In genomic region chr17:56165671-56166070, GRCm38 (mm10) we compare ENCODE assay signal across 19 mouse cellular contexts. TPM values are rescaled to one million over a fixed set of nuclear protein-coding genes. Genes with fewer than 3 reads are reported as not detected.
DNase-seq lines count a peak whose midpoint lies in the region; ATAC-seq and TF ChIP-seq lines count a peak whose summit lies in the region.
"Had no signal": no experiment of that assay in that cellular context is flagged by ENCODE, and none has a peak within 500 bp of the region (broad histone marks: within the 10 kb centered on the region; RNA-seq: fewer than 3 reads in every experiment).

No protein-coding gene starts in this region.

- TF ChIP-seq CTCF in kidney, adult 2 months (conservative IDR thresholded peaks at IDR 0.05; ENCODE audit: insufficient read depth, insufficient read length, low read depth, low read length): no peak
- TF ChIP-seq CTCF in gastrocnemius, adult 2 months (IDR thresholded peaks at IDR 0.05): no peak

- intact Hi-C loops in gastrocnemius, adult 2 months (cut with DNase I): no loop called here

- no peak overlapping the region for H3K9ac ChIP-seq in kidney, embryonic 15.5 days
- H3K9ac ChIP-seq in neural tube, embryonic 11.5 days (ENCODE audit: low read length): no peak overlapping the region
- no peak overlapping the region for H3K9ac ChIP-seq in midbrain, embryonic 14.5 days (replicated peaks; ENCODE audit: low read length)
- H3K9ac ChIP-seq: embryonic facial prominence, embryonic 12.5 days; limb, embryonic 15.5 days had no signal

- H3K27me3 ChIP-seq in kidney, embryonic 15.5 days: 0 out of 2 replicates have a peak, but pooled peaks cover 8% of the 10 kb centered on the region
- H3K27me3 ChIP-seq in kidney, adult 2 months (replicated peaks; ENCODE audit: control insufficient read depth, insufficient read depth, low read length): no peaks in the 10 kb centered on the region
- no peaks in the 10 kb centered on the region for H3K27me3 ChIP-seq in neural tube, embryonic 11.5 days (ENCODE audit: control insufficient read depth, insufficient read depth, low read length)
- H3K27me3 ChIP-seq in midbrain, embryonic 14.5 days (ENCODE audit: control insufficient read depth, insufficient read depth, low read length): no peaks in the 10 kb centered on the region; the same call in 1 of the 2 replicates

- H3K4me3 ChIP-seq in kidney, embryonic 15.5 days (replicated peaks): no peak overlapping the region
- H3K4me3 ChIP-seq in kidney, adult 2 months (ENCODE audit: insufficient read depth, low read depth, low read length): no peak overlapping the region
- H3K4me3 ChIP-seq in neural tube, embryonic 11.5 days (ENCODE audit: low read depth, low read length): no peak overlapping the region
- H3K4me3 ChIP-seq in midbrain, embryonic 14.5 days (replicated peaks; ENCODE audit: low read depth, low read length): no peak overlapping the region
- H3K4me3 ChIP-seq in gastrocnemius, adult 2 months: no peak overlapping the region
- H3K4me3 ChIP-seq: embryonic facial prominence, embryonic 12.5 days; limb, embryonic 15.5 days; myocyte had no signal

- 46% methylated on average over 11 of the region's 11 CpGs for WGBS in kidney, embryonic 15.5 days
- WGBS in kidney, adult 2 months: 56% methylated on average over 11 of the region's 11 CpGs
- 45% methylated on average over 11 of the region's 11 CpGs for WGBS in neural tube, embryonic 11.5 days
- 36% methylated on average over 11 of the region's 11 CpGs for WGBS in midbrain, embryonic 14.5 days

- no peak for DNase-seq in kidney, adult 2 months
- peak; percentile 44 for DNase-seq in neural tube, embryonic 11.5 days (ENCODE audit: low spot score)
- DNase-seq in neural tube, embryonic 10.5 days (ENCODE audit: extremely low spot score, low spot score): no peak
- peak; percentile 61 for DNase-seq in midbrain, embryonic 14.5 days
- peak; percentile 66 for DNase-seq in retina, postnatal 1 day
- no peak for DNase-seq in gastrocnemius, adult 2 months
- DNase-seq in adipocyte (ENCODE audit: low spot score): no peak
- DNase-seq: adrenal gland, postnatal 10 days; cerebellum, adult 2 months; gastrocnemius, postnatal 25 days; lung, adult 2 months; thymus, postnatal 14 days had no signal

- no peak for TF ChIP-seq POLR2A in kidney, adult 2 months (IDR thresholded peaks at IDR 0.05; ENCODE audit: low read depth, low read length)

- H3K9me3 ChIP-seq in kidney, embryonic 15.5 days (replicated peaks): no peaks in the 10 kb centered on the region
- H3K9me3 ChIP-seq in neural tube, embryonic 11.5 days (ENCODE audit: control insufficient read depth, low read length): no peaks in the 10 kb centered on the region
- H3K9me3 ChIP-seq in midbrain, embryonic 14.5 days (ENCODE audit: control insufficient read depth, low read length): no peaks in the 10 kb centered on the region
- H3K9me3 ChIP-seq: embryonic facial prominence, embryonic 12.5 days; limb, embryonic 15.5 days had no signal

- no peak for ATAC-seq in kidney, embryonic 15.5 days (replicated peaks; ENCODE audit: low FRiP score)
- ATAC-seq in neural tube, embryonic 11.5 days (ENCODE audit: insufficient read depth, low FRiP score, low TSS enrichment): no peak
- ATAC-seq in midbrain, embryonic 14.5 days (ENCODE audit: low FRiP score, low TSS enrichment): no peak; the same call in 1 of the 2 replicates
- ATAC-seq: inflammation-experienced regulatory T-cells, adult 6 months had no signal

- no peaks in the 10 kb centered on the region for H3K36me3 ChIP-seq in kidney, embryonic 15.5 days
- no peaks in the 10 kb centered on the region for H3K36me3 ChIP-seq in kidney, adult 2 months (ENCODE audit: control insufficient read depth, insufficient read depth, low read length)
- H3K36me3 ChIP-seq in neural tube, embryonic 11.5 days (ENCODE audit: control insufficient read depth, insufficient read depth, low read length): no peaks in the 10 kb centered on the region
- H3K36me3 ChIP-seq in midbrain, embryonic 14.5 days (ENCODE audit: control insufficient read depth, insufficient read depth, low read length): no peaks in the 10 kb centered on the region
- H3K36me3 ChIP-seq: embryonic facial prominence, embryonic 12.5 days; limb, embryonic 15.5 days had no signal

- no peak overlapping the region for H3K27ac ChIP-seq in kidney, embryonic 15.5 days
- H3K27ac ChIP-seq in kidney, adult 2 months (ENCODE audit: insufficient read depth, low read depth, low read length): no peak overlapping the region
- peak overlapping the region; percentile 44; the same call in 1 of the 2 replicates for H3K27ac ChIP-seq in neural tube, embryonic 11.5 days (ENCODE audit: low read depth, low read length)
- peak overlapping the region; percentile 26; the same call in 1 of the 2 replicates for H3K27ac ChIP-seq in midbrain, embryonic 14.5 days (replicated peaks; ENCODE audit: low read depth, low read length)
- no peak overlapping the region for H3K27ac ChIP-seq in gastrocnemius, adult 2 months
- H3K27ac ChIP-seq: embryonic facial prominence, embryonic 12.5 days; limb, embryonic 15.5 days; macrophage; stomach, postnatal 0 days had no signal

- H3K4me2 ChIP-seq in kidney, embryonic 15.5 days: 0 out of 2 replicates have a peak overlapping the region, but pooled peaks have one; percentile 12
- H3K4me2 ChIP-seq in neural tube, embryonic 11.5 days (ENCODE audit: low read depth): no peak overlapping the region
- H3K4me2 ChIP-seq in midbrain, embryonic 14.5 days (ENCODE audit: low read length): no peak overlapping the region
- H3K4me2 ChIP-seq: embryonic facial prominence, embryonic 12.5 days; limb, embryonic 15.5 days had no signal

- H3K4me1 ChIP-seq in kidney, embryonic 15.5 days: peaks cover 35% of the 10 kb centered on the region
- H3K4me1 ChIP-seq in kidney, adult 2 months (ENCODE audit: control insufficient read depth, insufficient read depth, low read length): no peaks in the 10 kb centered on the region
- peaks cover 14% of the 10 kb centered on the region for H3K4me1 ChIP-seq in neural tube, embryonic 11.5 days (ENCODE audit: control insufficient read depth, insufficient read depth, low read length)
- H3K4me1 ChIP-seq in midbrain, embryonic 14.5 days (ENCODE audit: control insufficient read depth, insufficient read depth, low read length): peaks cover 6% of the 10 kb centered on the region

RNA-seq across cellular contexts. Expression of gene Tnfaip8l1, which starts 3.4 kb away (rescaled TPM):
- 11.6 and 11.9 TPM in 2 replicates for polyA plus RNA-seq in kidney, embryonic 15.5 days (2015; fragmentation: Nextera tagmentation; extraction: Ambion mirVana)
- polyA plus RNA-seq in kidney, adult 2 months (2012; rRNA removed): 1.7 and 2.7 TPM in 2 replicates
- 10.2 and 11.0 TPM in 2 replicates for polyA plus RNA-seq in neural tube, embryonic 11.5 days (2014; fragmentation: Nextera tagmentation; extraction: Ambion mirVana)
- polyA plus RNA-seq in midbrain, embryonic 14.5 days (2014; fragmentation: Nextera tagmentation; extraction: Ambion mirVana): 8.5 and 10.5 TPM in 2 replicates
- under 1 TPM; 0.25 to 0.43 TPM for total RNA-seq in gastrocnemius, adult 2 months (2021)

RNA-seq across cellular contexts. Expression of gene Mydgf, which starts 18.0 kb away (rescaled TPM):
- 90.7 and 96.4 TPM in 2 replicates for polyA plus RNA-seq in kidney, embryonic 15.5 days (2015; fragmentation: Nextera tagmentation; extraction: Ambion mirVana)
- 60.6 and 71.7 TPM in 2 replicates for polyA plus RNA-seq in kidney, adult 2 months (2012; rRNA removed)
- polyA plus RNA-seq in neural tube, embryonic 11.5 days (2014; fragmentation: Nextera tagmentation; extraction: Ambion mirVana): 67.7 and 71.2 TPM in 2 replicates
- polyA plus RNA-seq in midbrain, embryonic 14.5 days (2014; fragmentation: Nextera tagmentation; extraction: Ambion mirVana): 55.1 and 57.5 TPM in 2 replicates
- 10 to 100 TPM; 17.0 to 17.7 TPM for total RNA-seq in gastrocnemius, adult 2 months (2021)

RNA-seq across cellular contexts. Expression of gene Sema6b, which starts 25.5 kb away (rescaled TPM):
- 1.5 TPM in 2 replicates for polyA plus RNA-seq in kidney, embryonic 15.5 days (2015; fragmentation: Nextera tagmentation; extraction: Ambion mirVana)
- polyA plus RNA-seq in kidney, adult 2 months (2012; rRNA removed): 3.8 and 4.1 TPM in 2 replicates
- polyA plus RNA-seq in neural tube, embryonic 11.5 days (2014; fragmentation: Nextera tagmentation; extraction: Ambion mirVana): 3.9 and 4.3 TPM in 2 replicates
- polyA plus RNA-seq in midbrain, embryonic 14.5 days (2014; fragmentation: Nextera tagmentation; extraction: Ambion mirVana): 16.4 and 18.2 TPM in 2 replicates
- 1 to 10 TPM; 1.9 to 3.2 TPM for total RNA-seq in gastrocnemius, adult 2 months (2021)

RNA-seq across cellular contexts. Expression of gene Lrg1, which starts 43.9 kb away (rescaled TPM):
- polyA plus RNA-seq in kidney, embryonic 15.5 days (2015; fragmentation: Nextera tagmentation; extraction: Ambion mirVana): 0.39 and 0.53 TPM in 2 replicates
- 9.9 and 16.1 TPM in 2 replicates for polyA plus RNA-seq in kidney, adult 2 months (2012; rRNA removed)
- not detected in 2 replicates for polyA plus RNA-seq in neural tube, embryonic 11.5 days (2014; fragmentation: Nextera tagmentation; extraction: Ambion mirVana)
- polyA plus RNA-seq in midbrain, embryonic 14.5 days (2014; fragmentation: Nextera tagmentation; extraction: Ambion mirVana): 0.15 and 0.34 TPM in 2 replicates
- 10 to 100 TPM; 13.2 to 25.5 TPM for total RNA-seq in gastrocnemius, adult 2 months (2021)
- polyA plus RNA-seq: inflammation-experienced regulatory T-cells, adult 6 months had no signal

RNA-seq across cellular contexts. Expression of gene Plin5, which starts 48.3 kb away (rescaled TPM):
- polyA plus RNA-seq in kidney, embryonic 15.5 days (2015; fragmentation: Nextera tagmentation; extraction: Ambion mirVana): 1.5 and 1.9 TPM in 2 replicates
- 8.4 and 10.1 TPM in 2 replicates for polyA plus RNA-seq in kidney, adult 2 months (2012; rRNA removed)
- 0.16 and 0.23 TPM in 2 replicates for polyA plus RNA-seq in neural tube, embryonic 11.5 days (2014; fragmentation: Nextera tagmentation; extraction: Ambion mirVana)
- polyA plus RNA-seq in midbrain, embryonic 14.5 days (2014; fragmentation: Nextera tagmentation; extraction: Ambion mirVana): 0.55 and 1.0 TPM in 2 replicates
- 10 to 100 TPM; 22.9 to 55.7 TPM for total RNA-seq in gastrocnemius, adult 2 months (2021)
- polyA plus RNA-seq: macrophage had no signal

Comparison
In these comparisons a context has a peak if more than half of its experiments do, and no peak if none do; other contexts are left out.
1. DNase-seq: peak in neural tube, embryonic 11.5 days (single experiment), midbrain, embryonic 14.5 days (single experiment) and retina, postnatal 1 day (single experiment); none in kidney, adult 2 months (single experiment), neural tube, embryonic 10.5 days (single experiment), gastrocnemius, adult 2 months (single experiment) and adipocyte (single experiment).
2. H3K27ac ChIP-seq: peak in neural tube, embryonic 11.5 days (single experiment) and midbrain, embryonic 14.5 days (single experiment); none in kidney, embryonic 15.5 days (single experiment), kidney, adult 2 months (single experiment) and gastrocnemius, adult 2 months (single experiment).